Mouse (Mus musculus) forebrain, embryonic 10.5 days (tissue): ENCODE measurements around the gene Bmpr2. TPM values are rescaled to one million over a fixed set of nuclear protein-coding genes. Genes with fewer than 3 reads are reported as not detected.

ENCODE experiments used
- DNase-seq: peaks from one replicate; pipeline ENCODE4 v3.0.0-alpha.2; 2017; ENCODE audit warnings: low spot score; ENCODE audit errors: extremely low spot score
- H3K27ac ChIP-seq: fragments of 300-500 bp; sonication (generic); 2 replicates; pipeline ENCODE4 v1.5.1; 2016; ENCODE audit warnings: mild to moderate bottlenecking
- H3K27me3 ChIP-seq: fragments of 300-500 bp; sonication (generic); 2 replicates; pipeline ENCODE4 v1.6.1; 2016; ENCODE audit warnings: mild to moderate bottlenecking; ENCODE audit not compliant: poor library complexity, severe bottlenecking
- H3K36me3 ChIP-seq: fragments of 300-500 bp; sonication (generic); replicated peaks from 2 replicates; pipeline ENCODE4 v1.6.1; 2016; ENCODE audit warnings: mild to moderate bottlenecking, moderate library complexity
- H3K4me1 ChIP-seq: fragments of 300-500 bp; sonication (generic); 2 replicates; pipeline ENCODE4 v1.6.1; 2016
- H3K4me3 ChIP-seq: fragments of 300-500 bp; sonication (generic); 2 replicates; pipeline ENCODE4 v1.5.1; 2016; ENCODE audit warnings: mild to moderate bottlenecking, moderate library complexity
- H3K9me3 ChIP-seq: fragments of 300-500 bp; sonication (generic); 2 replicates; pipeline ENCODE4 v1.6.1; 2016; ENCODE audit warnings: mild to moderate bottlenecking, moderate library complexity
- WGBS: fragments of 180-500 bp; shearing (Covaris S2); methylation state at CpG from one replicate; pipeline ENCODE4 v1.1.7; 2016; 5-methylcytosine and 5-hydroxymethylcytosine counted together
- polyA plus RNA-seq: library from polyadenylated mRNA; unstranded; fragments of >200 nt; fragmentation: Nextera tagmentation; extraction: Ambion mirVana; gene quantifications from 2 replicates; pipeline ENCODE4 v1.2.1, GENCODE M21; 2016

The Bmpr2 gene
- polyA plus RNA-seq, 1 experiment from 2014 or later: 5.9 TPM

DNA sequence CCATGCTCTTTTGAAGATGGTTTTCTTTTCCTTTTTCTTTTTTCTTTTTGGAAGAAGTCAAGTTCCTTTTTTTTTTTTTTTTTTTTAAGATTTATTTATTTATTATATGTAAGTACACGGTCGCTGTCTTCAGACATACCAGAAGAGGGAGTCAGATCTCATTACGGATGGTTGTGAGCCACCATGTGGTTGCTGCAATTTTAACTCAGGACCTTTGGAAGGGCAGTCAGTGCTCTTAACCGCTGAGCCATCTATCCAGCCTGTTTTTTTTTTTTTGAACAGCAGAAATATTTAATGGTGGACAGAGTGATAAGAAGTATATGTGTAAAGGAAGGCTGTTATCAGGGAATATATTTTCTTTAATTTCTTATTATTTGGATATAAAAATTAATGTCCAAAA lies 49.6 kb downstream of the Bmpr2 start:
- Histone ChIP-seq H3K9me3 (no peaks in the 10 kb centered on the region), H3K4me1 (no peaks in the 10 kb centered on the region), H3K36me3 (peaks cover 40% of the 10 kb centered on the region), H3K27ac (no peak overlapping the region), H3K27me3 (no peaks in the 10 kb centered on the region), H3K4me3 (no peak overlapping the region)
- 82% methylated on average over 4 of the region's 4 CpGs for WGBS
- DNase-seq: no peak

GRCm38 (mm10) chr1:59825421-59825820 lies 62.2 kb downstream of the Bmpr2 start:
- DNase-seq: no peak
- H3K36me3 ChIP-seq: peaks cover 45% of the 10 kb centered on the region
- H3K27me3 ChIP-seq: no peaks in the 10 kb centered on the region
- H3K27ac ChIP-seq: no peak overlapping the region
- H3K9me3 ChIP-seq: no peaks in the 10 kb centered on the region
- H3K4me3 ChIP-seq: no peak overlapping the region
- H3K4me1 ChIP-seq: no peaks in the 10 kb centered on the region

DNA sequence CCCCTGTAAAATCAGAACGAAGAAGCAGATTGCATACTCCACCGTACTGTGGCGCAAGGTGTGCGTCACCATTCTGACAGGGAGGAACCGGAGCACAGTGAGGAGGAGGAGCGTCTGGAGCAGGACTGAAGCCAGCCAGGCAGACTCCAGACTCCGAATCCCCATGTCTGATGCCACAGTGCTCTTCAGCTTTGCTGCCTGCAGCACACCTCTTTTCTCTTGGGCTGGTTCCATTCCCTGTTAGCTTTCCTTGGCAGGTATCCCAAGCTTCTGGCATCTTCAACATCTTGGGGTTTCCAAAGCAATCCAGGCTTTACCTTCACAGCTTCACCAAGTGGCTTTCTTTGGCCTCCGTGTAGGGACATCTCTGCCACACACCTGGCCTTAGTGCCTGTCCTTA lies 63.4 kb downstream of the Bmpr2 start:
- DNase-seq: no peak
- H3K9me3 ChIP-seq: no peaks in the 10 kb centered on the region
- no peaks in the 10 kb centered on the region for H3K4me1 ChIP-seq
- H3K27ac ChIP-seq: no peak overlapping the region
- 91% methylated on average over 8 of the region's 8 CpGs for whole genome bisulfite sequencing
- no peaks in the 10 kb centered on the region for H3K27me3 ChIP-seq
- H3K4me3 ChIP-seq: no peak overlapping the region
- peaks cover 39% of the 10 kb centered on the region for H3K36me3 ChIP-seq

DNA sequence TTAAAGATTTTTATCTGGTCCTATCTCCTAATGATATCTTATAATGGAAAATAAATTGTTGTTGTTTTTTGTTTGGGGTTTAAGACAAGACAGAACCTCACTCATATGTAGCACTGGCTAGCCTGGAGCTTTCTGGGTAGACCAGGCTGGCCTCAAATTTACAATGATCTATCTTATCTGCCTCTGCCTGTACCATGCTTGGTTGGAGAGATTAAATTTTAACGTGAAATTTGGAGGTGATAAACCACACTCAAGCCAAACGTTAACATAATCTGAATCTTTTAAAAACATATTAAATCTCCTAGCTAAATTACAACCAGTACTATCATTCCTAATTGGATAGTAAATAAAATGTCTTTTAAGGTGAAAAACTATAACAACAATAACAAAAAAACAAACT lies 66.2 kb downstream of the Bmpr2 start:
- 84% methylated on average over 2 of the region's 2 CpGs for WGBS
- DNase-seq: no peak

GRCm38 (mm10) chr1:59830194-59830593 lies 67.0 kb downstream of the Bmpr2 start:
- H3K4me3 ChIP-seq: no peak overlapping the region
- peaks cover 15% of the 10 kb centered on the region for H3K36me3 ChIP-seq
- no peaks in the 10 kb centered on the region for H3K9me3 ChIP-seq
- H3K27ac ChIP-seq: no peak overlapping the region
- no peak for DNase-seq
- peaks cover 7% of the 10 kb centered on the region for H3K4me1 ChIP-seq
- H3K27me3 ChIP-seq: no peaks in the 10 kb centered on the region
- 85% methylated on average over 6 of the region's 6 CpGs for WGBS

More for the DNA sequence above, 66.2 kb downstream of the Bmpr2 start:
- Histone ChIP-seq H3K36me3 (peaks cover 18% of the 10 kb centered on the region), H3K27ac (no peak overlapping the region), H3K27me3 (no peaks in the 10 kb centered on the region), H3K4me3 (no peak overlapping the region), H3K9me3 (no peaks in the 10 kb centered on the region), H3K4me1 (peaks cover 7% of the 10 kb centered on the region)

GRCm38 (mm10) chr1:59833723-59834122 lies 70.5 kb downstream of the Bmpr2 start:
- WGBS: 20% methylated on average over 2 of the region's 2 CpGs
- no peak overlapping the region for H3K27ac ChIP-seq
- no peak overlapping the region for H3K4me3 ChIP-seq
- no peaks in the 10 kb centered on the region for H3K27me3 ChIP-seq
- no peaks in the 10 kb centered on the region for H3K9me3 ChIP-seq
- H3K4me1 ChIP-seq: peaks cover 7% of the 10 kb centered on the region
- DNase-seq: no peak
- no peaks in the 10 kb centered on the region for H3K36me3 ChIP-seq

GRCm38 (mm10) chr1:59848327-59848726 lies 85.1 kb downstream of the Bmpr2 start:
- Histone ChIP-seq H3K36me3 (peaks cover 81% of the 10 kb centered on the region), H3K4me1 (no peaks in the 10 kb centered on the region), H3K4me3 (no peak overlapping the region), H3K27me3 (no peaks in the 10 kb centered on the region), H3K9me3 (no peaks in the 10 kb centered on the region), H3K27ac (no peak overlapping the region)
- no peak for DNase-seq
- WGBS: 71% methylated on average over 8 of the region's 8 CpGs

- H3K36me3 ChIP-seq: peaks cover 78% of the 10 kb centered on the region
- 95% methylated on average over 1 of the region's 1 CpGs for WGBS
- no peak overlapping the region for H3K27ac ChIP-seq
- DNase-seq: no peak
- H3K27me3 ChIP-seq: no peaks in the 10 kb centered on the region
- no peak overlapping the region for H3K4me3 ChIP-seq
- H3K9me3 ChIP-seq: no peaks in the 10 kb centered on the region
- no peaks in the 10 kb centered on the region for H3K4me1 ChIP-seq
These were observed 95.8 kb downstream of the Bmpr2 start for GRCm38 (mm10) chr1:59859046-59859445.

GRCm38 (mm10) chr1:59862144-59862543 lies 98.9 kb downstream of the Bmpr2 start:
- WGBS: 86% methylated on average over 1 of the region's 1 CpGs
- no peaks in the 10 kb centered on the region for H3K9me3 ChIP-seq
- peaks cover 90% of the 10 kb centered on the region for H3K36me3 ChIP-seq
- DNase-seq: no peak
- no peaks in the 10 kb centered on the region for H3K4me1 ChIP-seq
- H3K4me3 ChIP-seq: no peak overlapping the region
- no peaks in the 10 kb centered on the region for H3K27me3 ChIP-seq
- no peak overlapping the region for H3K27ac ChIP-seq

GRCm38 (mm10) chr1:59868041-59868440 lies 104.8 kb downstream of the Bmpr2 start:
- Histone ChIP-seq H3K36me3 (peaks cover 85% of the 10 kb centered on the region), H3K9me3 (no peaks in the 10 kb centered on the region), H3K4me1 (no peaks in the 10 kb centered on the region), H3K4me3 (no peak overlapping the region), H3K27ac (no peak overlapping the region), H3K27me3 (no peaks in the 10 kb centered on the region)
- no peak for DNase-seq
- WGBS: 94% methylated on average over 5 of the region's 5 CpGs

DNA sequence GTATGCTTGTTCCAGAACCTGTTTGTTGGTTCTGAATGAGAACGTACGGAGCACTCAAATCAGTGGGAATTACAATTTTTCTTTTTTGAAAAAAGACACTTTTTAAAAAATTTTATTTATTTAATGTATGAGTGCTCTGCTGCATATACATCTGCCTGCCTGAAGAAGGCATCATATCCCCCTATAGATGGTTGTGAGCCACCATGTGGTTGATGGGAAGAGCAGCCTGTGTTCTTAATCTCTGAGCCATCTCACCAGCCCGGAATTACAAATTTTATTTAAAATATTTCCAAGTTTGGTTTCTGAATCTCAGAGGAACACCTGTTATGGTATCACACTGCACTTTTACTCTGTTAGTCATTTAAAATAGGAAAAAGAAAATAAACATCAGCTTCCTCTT lies 110.8 kb downstream of the Bmpr2 start:
- Histone ChIP-seq H3K27ac (no peak overlapping the region), H3K27me3 (no peaks in the 10 kb centered on the region), H3K4me1 (no peaks in the 10 kb centered on the region), H3K36me3 (peaks cover 46% of the 10 kb centered on the region), H3K9me3 (no peaks in the 10 kb centered on the region), H3K4me3 (no peak overlapping the region)
- no peak for DNase-seq
- WGBS: 91% methylated on average over 3 of the region's 3 CpGs

- H3K4me1 ChIP-seq: no peaks in the 10 kb centered on the region
- DNase-seq: no peak
- 93% methylated on average over 7 of the region's 7 CpGs for WGBS
- H3K27me3 ChIP-seq: no peaks in the 10 kb centered on the region
- H3K36me3 ChIP-seq: peaks cover 29% of the 10 kb centered on the region
- no peak overlapping the region for H3K27ac ChIP-seq
- no peaks in the 10 kb centered on the region for H3K9me3 ChIP-seq
- H3K4me3 ChIP-seq: no peak overlapping the region
These were observed 114.9 kb downstream of the Bmpr2 start for GRCm38 (mm10) chr1:59878098-59878497.

DNA sequence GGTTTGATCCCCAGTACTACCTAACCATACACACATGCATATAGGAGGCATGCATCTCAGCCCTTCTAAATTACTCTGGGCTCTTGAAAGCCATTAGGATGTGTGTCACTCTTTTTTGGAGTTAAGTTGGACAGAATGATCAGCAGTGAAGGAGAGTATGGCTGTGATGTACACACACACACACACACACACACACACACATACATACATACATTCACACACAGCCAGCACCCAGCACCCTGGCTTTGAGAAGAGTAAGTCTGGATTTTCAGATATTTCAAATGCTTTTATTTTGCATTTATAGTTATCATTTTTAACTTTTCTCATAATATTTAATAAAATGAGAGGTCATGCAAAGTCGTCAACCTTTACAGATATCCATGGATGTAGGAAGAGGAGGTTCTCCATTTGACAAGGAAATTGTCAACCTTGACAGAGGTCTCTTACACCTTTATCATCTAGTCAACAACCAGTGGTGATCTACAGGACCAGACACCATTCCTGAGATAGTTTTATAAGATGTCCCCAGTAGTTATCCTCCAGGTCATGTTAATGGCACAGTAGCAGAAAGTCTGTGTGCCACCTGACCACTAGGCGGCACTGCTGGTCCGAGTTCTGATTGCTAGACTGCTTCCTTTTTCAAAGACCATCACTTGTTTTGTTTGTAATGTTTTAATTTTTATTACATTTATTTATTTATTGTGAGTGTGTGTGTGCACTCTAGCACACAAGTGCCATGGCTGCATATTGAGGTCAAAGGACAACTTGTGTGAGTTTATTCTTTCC lies 120.3 kb downstream of the Bmpr2 start:
- WGBS: 33% methylated on average over 3 of the region's 3 CpGs
- Histone ChIP-seq H3K36me3 (peaks cover 13% of the 10 kb centered on the region), H3K4me1 (peaks cover 17% of the 10 kb centered on the region), H3K27me3 (no peaks in the 10 kb centered on the region), H3K27ac (no peak overlapping the region), H3K9me3 (no peaks in the 10 kb centered on the region), H3K4me3 (no peak overlapping the region)
- peak; percentile 51 for DNase-seq

- Histone ChIP-seq H3K4me1 (peaks cover 21% of the 10 kb centered on the region), H3K27me3 (no peaks in the 10 kb centered on the region), H3K27ac (no peak overlapping the region), H3K36me3 (no peaks in the 10 kb centered on the region), H3K4me3 (no peak overlapping the region), H3K9me3 (no peaks in the 10 kb centered on the region)
- WGBS: 63% methylated on average over 4 of the region's 4 CpGs
- no peak for DNase-seq
These were observed 123.7 kb downstream of the Bmpr2 start for GRCm38 (mm10) chr1:59886899-59887298.
